Mouse (Mus musculus) spleen, postnatal 14 days (tissue): ENCODE results near the gene Gle1.

Source experiments
- DNase-seq, 2 experiments: peaks; one replicate each; pipeline ENCODE4 v3.0.0; 2021 to 2022; ENCODE audit warnings: low spot score in 2 of 2

The Gle1 gene

DNA sequence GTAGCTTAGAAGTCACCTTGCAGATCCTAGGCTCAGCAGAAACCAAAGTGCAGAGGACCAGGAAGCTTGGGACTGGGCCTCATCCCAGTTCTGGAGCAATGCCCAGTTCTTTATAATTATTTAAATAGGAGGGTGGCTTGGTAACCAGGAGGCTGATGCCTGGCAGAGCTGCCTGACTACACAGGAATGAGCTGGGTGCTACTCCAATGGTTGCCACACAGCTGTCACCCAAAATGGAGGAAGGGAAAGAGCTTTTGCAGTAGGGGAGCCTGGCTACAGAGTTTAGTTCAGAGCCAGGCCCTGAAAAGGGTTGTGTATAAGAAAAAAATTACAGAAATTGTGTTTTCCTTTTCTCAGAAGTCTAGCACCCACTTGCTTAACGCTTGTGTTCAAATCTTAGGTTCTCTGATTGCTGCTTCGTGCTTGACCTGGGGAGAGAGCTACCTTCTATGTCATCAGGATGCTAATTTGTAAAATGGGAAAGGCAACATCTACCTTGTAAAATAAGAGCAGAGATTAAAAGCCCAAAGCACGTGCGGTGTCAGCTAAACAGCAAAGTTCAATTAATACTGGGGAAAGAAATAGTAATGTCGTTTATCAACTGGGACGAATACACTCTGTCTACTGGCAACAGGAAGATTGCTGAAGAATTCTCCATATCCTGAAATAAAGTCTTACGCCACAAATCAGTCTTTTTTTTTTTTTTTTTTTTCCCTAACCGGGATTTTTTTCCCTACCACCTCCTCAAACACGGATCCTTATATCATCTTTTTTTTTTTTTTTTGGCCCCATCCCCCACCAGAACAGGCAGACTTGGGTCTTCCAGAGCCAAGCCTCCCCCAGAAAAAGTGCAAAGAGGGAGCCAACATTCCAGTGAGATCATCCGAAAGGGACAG lies 29.4 kb downstream of the Gle1 start:
- no peak for DNase-seq

DNA sequence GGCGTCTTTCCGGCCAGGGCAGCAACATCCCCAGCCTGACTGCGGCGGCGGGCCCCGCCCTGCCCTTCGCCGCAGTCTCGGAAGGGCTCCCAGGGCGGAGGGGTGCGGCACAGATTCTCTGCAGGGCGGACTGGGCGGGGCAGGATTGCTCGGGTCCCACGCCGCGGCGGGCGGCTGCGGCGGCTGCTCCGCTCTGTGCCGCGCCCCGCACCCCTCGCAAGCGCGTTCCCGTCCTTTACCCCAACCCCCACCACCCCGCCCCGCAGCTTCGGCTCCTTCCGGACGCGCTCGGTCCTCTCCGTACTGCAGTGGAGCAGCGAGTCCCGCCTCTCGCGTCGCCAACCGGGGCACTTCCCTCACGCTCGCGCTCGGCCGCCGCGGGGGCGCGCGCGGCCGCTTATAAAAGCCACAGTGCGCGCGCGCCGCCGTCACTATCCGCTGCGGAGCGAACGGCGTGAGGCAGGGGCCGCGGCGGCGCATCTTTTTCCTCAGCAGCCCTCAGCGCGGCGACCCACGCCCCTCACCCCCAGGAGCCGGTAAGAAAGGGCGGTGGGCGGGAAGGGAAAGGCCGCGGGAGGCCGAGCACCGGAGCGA lies 30.1 kb downstream of the Gle1 start, which contains the start of gene Sptan1:
Gene Sptan1, plus strand, starts transcription at position 311 of the 594 bp plus-strand sequence.
- DNase-seq: peak; percentile 77 to 84

DNA sequence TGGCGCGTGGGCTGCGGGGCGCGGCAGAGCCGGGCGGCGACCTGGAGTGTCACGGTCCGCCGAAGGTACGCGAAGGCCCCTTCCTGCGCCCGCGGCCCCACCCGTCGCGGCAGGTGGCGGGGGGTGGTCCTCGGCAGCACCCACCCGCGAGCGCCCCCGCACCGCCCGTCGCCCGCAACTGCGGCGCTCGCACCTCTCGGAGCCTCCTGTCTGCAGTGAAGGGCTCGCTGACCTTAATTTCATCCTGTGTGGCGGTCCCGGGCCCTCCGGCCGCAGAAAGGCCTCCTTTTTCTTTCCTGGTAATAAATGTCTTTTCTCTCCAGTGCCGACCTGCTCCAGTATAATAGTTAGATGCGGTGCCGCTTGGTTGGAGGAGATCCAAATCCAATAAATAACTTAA lies 30.7 kb downstream of the Gle1 start:
- peak in 1 of 2 experiments; percentile 26 for DNase-seq

DNA sequence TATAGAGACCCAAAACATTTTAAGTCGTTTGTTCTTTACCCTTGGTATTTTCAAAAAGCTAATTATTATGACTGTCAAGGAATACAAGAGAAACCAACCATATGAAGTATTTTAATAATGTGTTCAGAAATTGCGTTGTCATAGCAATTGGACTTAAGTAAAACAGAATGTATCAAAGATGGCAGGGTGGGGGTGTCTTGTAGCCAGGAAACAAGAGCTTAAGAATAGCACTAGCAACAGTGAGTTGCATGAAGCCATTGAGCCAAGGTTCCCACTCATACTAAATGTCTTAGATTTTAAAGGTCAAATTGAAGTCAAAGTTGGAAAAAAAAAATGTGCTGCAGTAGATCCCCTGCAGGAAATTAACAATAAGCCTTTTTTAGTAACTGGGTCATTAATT lies 31.6 kb downstream of the Gle1 start:
- DNase-seq: no peak

DNA sequence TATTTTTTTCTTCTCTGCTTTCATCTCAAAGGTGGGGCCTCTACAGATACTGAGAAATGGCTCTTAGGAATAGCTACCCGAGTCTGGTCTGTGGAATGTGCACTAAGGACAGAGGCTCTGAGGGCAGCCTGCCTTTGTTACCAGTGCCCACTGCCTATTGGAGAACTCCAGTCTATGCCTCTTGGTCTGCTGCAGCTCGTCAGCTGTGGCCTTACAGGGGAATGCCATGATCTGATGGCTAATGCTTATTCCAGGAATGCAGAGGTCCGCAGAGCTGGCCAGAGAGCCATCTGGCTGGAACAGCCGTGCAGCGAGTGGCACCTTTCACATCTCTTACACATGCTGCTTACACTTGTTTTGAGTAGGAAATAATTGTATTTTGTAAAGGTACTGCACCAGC lies 32.5 kb downstream of the Gle1 start:
- DNase-seq: no peak

DNA sequence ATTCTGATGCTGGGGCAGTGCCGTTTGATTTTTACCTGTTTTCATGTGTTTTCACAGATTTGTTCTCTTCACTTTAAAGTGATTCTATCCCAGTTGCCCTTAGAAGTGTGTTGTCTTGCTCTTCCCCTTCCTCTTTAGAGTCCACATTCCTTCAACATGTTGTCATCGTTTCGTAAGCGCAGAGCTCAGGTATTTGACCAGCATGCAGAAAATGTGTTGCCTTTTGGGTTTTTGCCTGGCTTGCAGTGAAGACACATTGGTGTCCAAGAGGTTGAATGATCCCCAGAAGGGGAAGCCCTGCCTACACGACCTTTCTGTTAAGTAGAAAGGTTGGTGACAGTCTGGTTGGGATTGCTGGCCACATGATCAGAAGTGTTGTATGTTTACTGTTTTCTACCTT lies 33.4 kb downstream of the Gle1 start:
- no peak for DNase-seq

DNA sequence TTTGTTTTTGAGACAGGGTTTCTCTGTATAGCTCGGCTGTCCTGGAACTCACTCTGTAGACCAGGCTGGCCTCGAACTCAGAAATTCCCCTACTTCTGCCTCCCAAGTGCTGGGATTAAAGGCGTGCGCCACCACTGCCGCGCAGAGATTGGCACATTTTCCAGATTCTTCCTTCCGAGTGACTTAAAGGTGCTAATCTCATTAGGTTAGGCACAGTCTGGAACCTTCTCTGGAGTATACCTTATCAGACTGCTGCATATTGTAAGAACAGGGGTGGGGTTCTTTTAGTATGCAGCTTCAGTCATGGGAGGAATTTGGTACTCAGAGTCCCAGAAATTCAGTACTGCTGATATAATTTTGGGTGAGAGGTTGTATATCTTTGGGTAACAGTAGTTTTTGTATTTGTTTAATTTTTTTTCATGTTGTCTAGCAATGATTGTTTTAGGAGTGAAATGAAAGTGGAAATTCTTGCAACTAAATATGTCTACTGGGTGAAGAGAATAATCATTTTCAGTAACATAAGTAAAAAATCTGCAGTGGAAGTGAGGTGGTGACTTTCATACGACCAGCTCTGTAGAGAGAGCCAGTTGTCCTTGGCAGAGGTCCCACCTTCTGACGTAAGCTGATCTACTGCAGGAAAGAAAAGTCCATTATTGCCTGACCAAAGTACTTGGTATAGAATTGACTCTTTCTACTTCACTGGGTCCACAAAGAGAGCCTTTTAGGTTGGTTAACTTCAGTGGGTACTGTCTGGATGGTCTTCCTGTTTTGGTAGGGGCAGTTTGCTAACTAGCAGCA lies 36.8 kb downstream of the Gle1 start:
- DNase-seq: no peak

DNA sequence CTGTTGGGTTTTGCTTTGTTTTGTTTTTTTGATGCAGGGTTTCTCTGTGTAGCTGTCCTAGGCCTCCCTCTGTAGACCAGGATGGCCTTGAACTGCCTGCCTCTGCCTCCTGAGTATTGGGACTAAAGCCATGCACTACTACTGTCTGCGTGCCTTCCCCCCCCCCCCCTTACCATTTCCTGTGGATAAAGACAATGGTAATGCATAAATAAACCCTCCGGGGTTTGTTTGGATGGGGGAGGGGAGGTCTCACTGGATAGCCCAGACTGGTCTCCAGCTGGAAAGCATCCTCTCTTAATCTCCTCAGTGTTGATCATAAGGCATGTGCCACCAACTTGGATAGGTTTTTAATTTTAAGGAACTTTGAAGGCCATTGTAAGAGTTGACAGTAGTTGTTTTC lies 38.3 kb downstream of the Gle1 start:
- no peak for DNase-seq

DNA sequence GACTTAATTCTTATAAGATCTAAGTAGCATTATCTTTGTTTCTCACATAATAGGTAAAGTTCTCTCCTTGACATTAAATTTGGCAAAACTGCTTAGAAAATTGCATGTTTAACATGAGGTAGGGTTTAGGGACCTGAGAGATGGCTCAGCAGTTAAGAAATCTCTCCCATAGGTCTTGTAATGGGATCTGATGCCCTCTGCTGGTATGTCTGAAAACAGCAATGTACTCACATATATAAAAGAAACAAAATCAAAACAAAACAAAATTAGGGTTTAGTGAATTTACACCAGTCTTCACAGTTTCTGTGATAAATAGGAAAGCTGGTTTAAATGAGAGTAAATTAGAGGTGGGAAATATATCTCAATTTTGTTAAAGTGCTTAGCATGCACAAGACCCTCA lies 42.1 kb downstream of the Gle1 start:
- DNase-seq: peak in 1 of 2 experiments; percentile 35

DNA sequence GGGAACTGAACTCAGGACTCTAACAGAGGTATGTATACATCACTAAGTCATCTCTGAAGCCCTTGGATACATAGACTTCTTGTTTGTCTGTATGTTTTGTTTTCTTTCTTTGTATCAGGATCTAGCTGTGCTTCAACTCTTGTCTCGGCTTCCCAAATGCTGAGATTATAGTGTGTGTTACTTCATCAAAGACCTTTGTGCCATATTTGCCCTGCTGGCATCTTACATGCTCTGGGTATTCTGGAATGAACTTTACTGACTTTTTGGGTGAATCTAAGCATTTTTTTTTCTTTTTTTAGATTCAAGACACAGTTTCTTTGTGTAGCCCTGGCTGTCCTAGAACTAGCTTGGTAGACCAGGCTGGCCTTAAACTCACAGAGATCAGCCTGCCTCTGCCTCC lies 45.4 kb downstream of the Gle1 start:
- no peak for DNase-seq

DNA sequence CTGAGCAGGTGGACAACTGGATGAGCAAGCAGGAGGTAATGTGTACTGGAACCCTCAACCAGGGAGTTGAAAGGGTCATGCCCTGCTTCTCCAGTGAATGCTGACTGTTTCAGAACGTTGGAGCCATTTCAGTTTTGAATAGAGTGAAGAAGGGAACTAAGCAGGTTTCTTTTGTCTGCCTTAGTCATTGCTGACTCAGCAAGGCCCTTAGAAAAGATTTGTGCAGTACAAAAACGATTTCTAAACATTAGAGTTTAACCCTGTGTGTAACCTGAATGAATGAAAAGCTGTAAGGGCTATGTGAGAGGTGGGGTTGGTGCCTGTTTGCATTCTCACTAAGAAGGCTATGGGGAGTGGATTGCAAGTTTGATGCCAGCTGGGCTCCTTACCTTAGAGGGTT lies 56.7 kb downstream of the Gle1 start:
- no peak for DNase-seq

DNA sequence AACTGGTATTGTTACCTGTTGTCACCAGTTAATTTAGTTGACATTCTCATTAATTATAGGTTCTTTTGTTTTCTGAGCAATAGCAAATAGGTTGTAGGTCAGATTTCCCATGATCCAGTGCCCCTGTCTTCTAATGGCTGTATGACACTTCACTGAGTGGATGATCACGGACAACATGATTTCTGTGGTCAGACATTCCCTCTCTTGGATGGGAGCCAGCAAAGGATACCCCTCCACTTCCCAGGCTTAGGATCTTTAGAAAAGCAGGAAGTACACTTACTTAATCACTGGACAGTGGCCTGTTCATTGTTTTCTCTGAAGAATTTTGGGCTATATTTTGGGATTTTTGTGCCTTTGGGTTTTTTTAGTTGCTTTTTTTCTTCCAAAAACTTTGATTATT lies 73.9 kb downstream of the Gle1 start:
- no peak for DNase-seq
